16 mouse cellular contexts compared by ENCODE assay signal in genomic region chr16:7797176-7797786, GRCm38 (mm10).
DNase-seq lines count a peak whose midpoint lies in the region; ATAC-seq lines count a peak whose summit lies in the region.
"Had no signal": no experiment of that assay in that cellular context is flagged by ENCODE, and none has a peak within 500 bp of the region (broad histone marks: within the 10 kb centered on the region; RNA-seq: fewer than 3 reads in every experiment).

No protein-coding gene starts in this region.

- H3K4me3 ChIP-seq in midbrain, embryonic 10.5 days = no peak overlapping the region
- H3K4me3 ChIP-seq in midbrain, embryonic 16.5 days (ENCODE audit: low read depth, low read length) = no peak overlapping the region
- H3K4me3 ChIP-seq in forebrain, embryonic 16.5 days (replicated peaks; ENCODE audit: low read length) = no peak overlapping the region
- H3K4me3 ChIP-seq: erythroblast, embryonic 14.5 days; gastrocnemius, adult 2 months; heart, adult 2 months had no signal

- H3K27me3 ChIP-seq in midbrain, embryonic 10.5 days (ENCODE audit: low read depth, poor library complexity, severe bottlenecking) = no peaks in the 10 kb centered on the region
- no peaks in the 10 kb centered on the region for H3K27me3 ChIP-seq in midbrain, embryonic 16.5 days (ENCODE audit: control insufficient read depth, insufficient read depth, low read depth, low read length)
- H3K27me3 ChIP-seq in forebrain, embryonic 16.5 days (replicated peaks; ENCODE audit: control insufficient read depth, insufficient read depth, low read length) = no peaks in the 10 kb centered on the region

- H3K36me3 ChIP-seq in midbrain, embryonic 10.5 days = no peaks in the 10 kb centered on the region
- no peaks in the 10 kb centered on the region for H3K36me3 ChIP-seq in midbrain, embryonic 16.5 days (ENCODE audit: control insufficient read depth, insufficient read depth, low read length)
- no peaks in the 10 kb centered on the region for H3K36me3 ChIP-seq in forebrain, embryonic 16.5 days (ENCODE audit: control insufficient read depth, insufficient read depth)

- no peaks in the 10 kb centered on the region for H3K9me3 ChIP-seq in midbrain, embryonic 10.5 days (replicated peaks)
- no peaks in the 10 kb centered on the region for H3K9me3 ChIP-seq in midbrain, embryonic 16.5 days (replicated peaks; ENCODE audit: control insufficient read depth, low read length, poor library complexity, severe bottlenecking)
- no peaks in the 10 kb centered on the region for H3K9me3 ChIP-seq in forebrain, embryonic 16.5 days (ENCODE audit: control insufficient read depth, low read length)

- DNase-seq in midbrain, embryonic 10.5 days (ENCODE audit: low spot score) = no peak
- DNase-seq in ZHBTc4 (ENCODE audit: low read depth, low spot score) = peak; percentile 76
- peak; percentile 47 for DNase-seq in thymus, postnatal 25 days
- no peak for DNase-seq in left cerebral cortex, adult 9 months (ENCODE audit: low spot score in 2 of 2)
- no peak for DNase-seq in adrenal gland, postnatal 25 days
- DNase-seq: cerebellum, adult 9-10 months; gastrocnemius, adult 2 months; heart, adult 2 months; heart, postnatal 14 days; kidney, postnatal 25 days; liver, postnatal 0 days had no signal

- peak overlapping the region; percentile 64; the same call in 1 of the 2 replicates for H3K27ac ChIP-seq in midbrain, embryonic 10.5 days (replicated peaks)
- H3K27ac ChIP-seq in midbrain, embryonic 16.5 days (ENCODE audit: low read length) = no peak overlapping the region; the same call in 1 of the 2 replicates
- no peak overlapping the region; the same call in 1 of the 2 replicates for H3K27ac ChIP-seq in forebrain, embryonic 16.5 days (ENCODE audit: low read length)
- H3K27ac ChIP-seq: gastrocnemius, adult 2 months; heart, adult 2 months; macrophage had no signal

- peaks cover 16% of the 10 kb centered on the region; the same call in 1 of the 2 replicates for H3K4me1 ChIP-seq in midbrain, embryonic 10.5 days
- H3K4me1 ChIP-seq in midbrain, embryonic 16.5 days (ENCODE audit: control insufficient read depth, insufficient read depth, low read length) = peaks cover 7% of the 10 kb centered on the region; the same call in 1 of the 2 replicates
- peaks cover 7% of the 10 kb centered on the region for H3K4me1 ChIP-seq in forebrain, embryonic 16.5 days (replicated peaks; ENCODE audit: control insufficient read depth, insufficient read depth, low read length)

- H3K4me2 ChIP-seq in midbrain, embryonic 16.5 days (ENCODE audit: low read length) = no peak overlapping the region
- no peak overlapping the region for H3K4me2 ChIP-seq in forebrain, embryonic 16.5 days (ENCODE audit: low read length)

- ATAC-seq in midbrain, embryonic 16.5 days = no peak
- peak; percentile 72 for ATAC-seq in forebrain, embryonic 16.5 days
- ATAC-seq: intestine, postnatal 0 days; liver, postnatal 0 days had no signal

- 50% methylated on average over 8 of the region's 8 CpGs for WGBS in midbrain, embryonic 10.5 days
- 29% methylated on average over 8 of the region's 8 CpGs for WGBS in midbrain, embryonic 16.5 days
- 18% methylated on average over 8 of the region's 8 CpGs for WGBS in forebrain, embryonic 16.5 days

- H3K9ac ChIP-seq in midbrain, embryonic 16.5 days (ENCODE audit: low read depth, low read length) = no peak overlapping the region
- no peak overlapping the region for H3K9ac ChIP-seq in forebrain, embryonic 16.5 days (replicated peaks; ENCODE audit: low read depth, low read length)
- H3K9ac ChIP-seq: liver, postnatal 0 days had no signal

Comparison
In these comparisons a context has a peak if more than half of its experiments do, and no peak if none do; other contexts are left out.
1. DNase-seq: peak in ZHBTc4 (single experiment) and thymus, postnatal 25 days (single experiment); none in midbrain, embryonic 10.5 days (single experiment), left cerebral cortex, adult 9 months (0 of 2) and adrenal gland, postnatal 25 days (single experiment).